Mouse (Mus musculus): ENCODE data around the gene Garnl3.

The Garnl3 gene

GRCm38 (mm10) chr2:33086671-33087363 is 44.6 kb downstream of the Garnl3 start:
- DNase-seq, result no peak

DNA sequence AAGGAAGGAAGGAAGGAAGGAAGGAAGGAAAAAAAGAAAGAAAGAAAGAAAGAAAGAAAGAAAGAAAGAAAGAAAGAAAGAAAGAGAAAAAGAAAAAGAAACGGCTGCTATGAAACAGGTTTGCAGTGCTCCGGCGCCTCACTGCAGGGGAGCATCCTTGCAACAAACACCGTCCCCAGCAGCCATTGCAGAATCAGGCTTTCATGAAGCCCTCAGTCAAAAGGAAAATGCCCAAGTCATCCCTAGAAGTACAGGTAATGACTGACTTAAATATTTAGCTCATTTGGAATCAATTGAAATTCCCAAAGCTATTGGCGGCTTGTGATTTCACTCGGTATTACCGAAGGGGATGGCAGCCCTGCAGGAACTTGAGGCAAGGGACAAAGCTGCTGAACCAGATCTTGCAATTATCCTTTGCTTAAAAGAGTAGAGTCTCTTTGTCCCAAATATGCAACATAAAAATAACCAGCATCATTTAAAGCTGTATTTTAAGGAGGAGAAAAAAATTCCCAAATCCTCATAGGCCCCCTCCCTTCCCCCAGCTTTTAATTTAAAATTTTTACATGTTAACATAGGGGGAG is 45.3 kb downstream of the Garnl3 start:
- no peak for DNase-seq

DNA sequence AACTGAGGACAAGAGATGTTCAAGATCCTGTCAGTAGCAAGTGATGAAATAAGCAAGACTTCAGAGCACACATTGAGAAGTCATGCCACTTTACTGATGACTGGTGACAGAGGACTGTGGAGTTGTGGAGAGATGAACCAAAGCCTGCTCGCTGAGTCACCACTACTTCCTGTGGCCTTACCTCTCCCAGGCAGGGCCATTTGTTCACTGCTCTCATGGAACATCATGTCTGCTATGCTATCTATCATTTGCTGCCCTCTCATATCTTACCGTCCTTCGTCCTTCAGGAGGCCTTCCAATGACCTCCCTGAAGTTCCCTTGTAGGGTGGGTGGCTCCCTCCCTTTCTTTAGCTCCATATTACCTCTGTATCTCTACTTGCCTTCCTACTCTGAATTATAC is 47.2 kb downstream of the Garnl3 start:
- DNase-seq, result no peak

DNA sequence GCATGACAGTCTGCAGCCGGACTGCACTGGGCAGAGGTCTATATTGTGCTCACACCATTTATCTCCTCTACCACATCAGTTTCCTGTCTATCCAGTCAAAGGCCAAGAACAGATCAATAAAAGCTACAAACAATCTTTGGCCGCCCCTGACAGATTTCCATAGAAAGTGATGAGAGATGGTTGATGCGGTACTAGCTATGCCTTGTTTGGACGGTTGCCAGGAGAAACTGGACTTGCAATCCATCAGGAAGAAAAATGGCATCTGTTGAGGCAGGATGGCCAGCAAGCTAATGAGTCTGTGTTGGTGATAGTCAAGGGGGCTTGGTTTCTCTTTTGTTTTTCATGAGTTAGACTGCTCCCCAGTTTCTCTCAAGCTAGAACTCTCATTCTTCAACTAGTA is 51.3 kb downstream of the Garnl3 start:
- no peak for DNase-seq

- DNase-seq, result no peak
Measured at GRCm38 (mm10) chr2:33077252-33077651, 54.2 kb downstream of the Garnl3 start.

DNA sequence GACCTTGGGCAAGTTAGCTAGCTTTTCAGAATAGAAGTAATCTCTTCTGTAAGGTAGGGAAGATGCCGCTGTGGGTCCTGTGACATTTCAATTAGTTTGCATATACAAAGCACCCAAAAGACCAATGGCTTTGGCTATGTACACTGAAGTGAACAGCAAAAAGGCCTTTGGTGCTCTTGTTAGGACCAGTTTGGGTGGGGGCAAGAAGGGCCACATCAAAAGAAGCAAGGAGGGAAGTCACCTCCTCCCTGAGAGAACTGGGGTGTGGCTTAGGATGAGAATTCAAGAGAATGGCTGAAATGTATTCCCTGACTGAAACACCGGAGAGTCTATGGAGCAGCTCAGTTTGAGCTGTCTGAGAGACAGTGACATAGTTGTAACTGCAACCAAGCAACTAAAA is 56.5 kb downstream of the Garnl3 start:
- no peak for DNase-seq

GRCm38 (mm10) chr2:33074188-33074587 is 57.3 kb downstream of the Garnl3 start:
- no peak for DNase-seq

DNA sequence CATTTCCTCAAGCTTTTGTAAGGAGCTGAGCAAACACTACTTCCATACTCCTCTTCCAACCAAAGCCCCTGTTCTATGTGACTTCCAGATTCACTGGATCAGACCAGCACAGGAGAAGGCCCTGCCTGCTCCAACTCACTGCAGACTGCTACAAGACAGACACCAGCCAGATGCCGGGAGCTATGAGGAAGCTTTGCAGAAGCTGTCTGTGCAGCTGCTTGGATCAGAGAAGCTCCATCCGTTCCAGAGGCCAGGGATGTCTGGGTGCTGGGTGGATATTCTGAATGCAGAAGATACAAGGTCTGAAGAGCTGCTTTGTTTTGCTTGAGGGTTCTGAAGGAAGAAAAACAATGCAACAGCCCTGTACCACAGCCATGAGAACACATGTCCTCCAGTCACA is 59.1 kb downstream of the Garnl3 start:
- DNase-seq, result no peak

- DNase-seq, result no peak
Measured at GRCm38 (mm10) chr2:33065610-33066009, 65.8 kb downstream of the Garnl3 start.

GRCm38 (mm10) chr2:33062744-33063143 is 68.7 kb downstream of the Garnl3 start:
- no peak for DNase-seq

DNA sequence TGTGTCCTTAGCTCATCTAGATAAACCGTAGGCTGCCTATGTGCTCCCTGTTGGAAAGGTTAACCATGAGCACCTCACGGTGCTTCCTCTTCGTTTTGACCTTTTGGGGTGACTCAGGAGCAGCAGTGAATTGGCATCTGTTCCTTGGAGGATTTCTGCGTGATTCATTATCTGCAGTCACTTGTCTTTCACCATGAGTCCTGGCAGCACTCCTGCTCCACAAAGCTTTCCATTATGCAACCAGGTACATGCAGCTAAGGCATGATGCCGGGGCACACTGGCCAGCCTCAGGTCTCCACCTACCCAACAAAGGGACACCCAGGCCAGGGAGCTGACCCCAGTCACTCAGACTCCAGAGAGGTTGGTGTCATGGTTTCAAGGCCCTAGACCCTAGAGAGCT is 72.5 kb downstream of the Garnl3 start:
- no peak for DNase-seq

- DNase-seq, result no peak
Measured at GRCm38 (mm10) chr2:33057514-33057913, 73.9 kb downstream of the Garnl3 start.

DNA sequence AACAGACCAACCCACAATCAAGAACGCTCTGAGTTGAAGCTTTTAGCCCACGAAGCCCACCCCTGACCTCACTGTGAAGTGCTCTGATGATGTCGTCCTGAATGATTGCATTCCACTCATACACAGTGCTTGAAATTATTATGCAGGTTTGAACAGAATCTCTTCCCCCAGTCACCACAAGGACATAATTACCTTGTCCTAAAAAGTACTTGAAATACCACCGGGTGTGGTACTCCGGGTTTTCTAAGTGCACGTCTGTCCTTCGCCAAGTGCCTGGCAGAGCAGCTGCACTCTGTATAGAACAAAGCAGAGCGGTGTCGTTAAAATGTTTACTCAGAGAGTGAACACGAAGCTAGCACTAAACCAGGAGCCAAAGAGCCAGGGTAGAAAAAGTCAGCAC is 77.5 kb downstream of the Garnl3 start:
- DNase-seq, result no peak

DNA sequence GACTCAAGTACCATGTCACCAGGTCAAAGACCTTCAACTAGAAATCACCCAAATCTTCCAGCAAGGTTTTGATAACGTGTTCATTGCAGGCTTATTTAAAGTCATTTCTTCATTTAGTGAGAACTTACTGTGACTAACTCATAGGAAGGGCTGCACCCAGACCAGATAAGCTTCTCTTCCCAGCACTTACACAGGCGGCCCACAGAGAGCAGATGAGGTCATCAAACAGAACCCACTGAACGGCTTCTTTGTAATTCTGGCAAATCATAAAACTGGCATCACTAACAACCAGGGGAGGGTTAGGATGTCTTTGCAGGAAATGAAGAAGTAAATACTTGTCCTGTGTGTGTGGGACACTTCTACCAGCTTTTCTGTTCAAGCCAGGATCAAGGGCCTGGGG is 84.1 kb downstream of the Garnl3 start:
- no peak for DNase-seq

- DNase-seq, result no peak
Measured at GRCm38 (mm10) chr2:33046919-33047318, 84.5 kb downstream of the Garnl3 start.

DNA sequence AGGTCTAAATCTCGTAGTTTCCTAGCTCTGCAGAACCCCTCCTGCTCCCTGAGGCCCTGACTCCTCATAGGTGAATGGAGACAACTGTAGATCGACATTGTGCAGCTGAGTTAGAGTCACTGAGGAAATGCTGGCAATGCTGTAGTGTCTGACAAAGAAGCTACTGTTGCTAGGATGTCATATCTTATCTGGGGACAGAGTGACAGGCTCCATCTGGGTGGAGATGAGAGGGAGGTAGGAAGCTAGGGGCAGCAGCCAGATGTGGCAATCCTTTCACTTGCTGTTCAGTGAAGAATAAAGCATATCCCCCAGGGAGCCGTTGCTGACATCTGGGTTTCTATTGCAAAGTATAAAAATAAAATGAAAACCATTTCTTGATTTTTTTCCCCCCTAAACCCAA is 85.6 kb downstream of the Garnl3 start:
- DNase-seq, result no peak

- no peak for DNase-seq
Measured at GRCm38 (mm10) chr2:33042781-33043180, 88.7 kb downstream of the Garnl3 start.

GRCm38 (mm10) chr2:33041571-33041970 is 89.9 kb downstream of the Garnl3 start:
- DNase-seq, result no peak

GRCm38 (mm10) chr2:33037429-33037828 is 94.0 kb downstream of the Garnl3 start:
- DNase-seq, result no peak

GRCm38 (mm10) chr2:33035297-33035696 is 96.2 kb downstream of the Garnl3 start:
- DNase-seq, result no peak

DNA sequence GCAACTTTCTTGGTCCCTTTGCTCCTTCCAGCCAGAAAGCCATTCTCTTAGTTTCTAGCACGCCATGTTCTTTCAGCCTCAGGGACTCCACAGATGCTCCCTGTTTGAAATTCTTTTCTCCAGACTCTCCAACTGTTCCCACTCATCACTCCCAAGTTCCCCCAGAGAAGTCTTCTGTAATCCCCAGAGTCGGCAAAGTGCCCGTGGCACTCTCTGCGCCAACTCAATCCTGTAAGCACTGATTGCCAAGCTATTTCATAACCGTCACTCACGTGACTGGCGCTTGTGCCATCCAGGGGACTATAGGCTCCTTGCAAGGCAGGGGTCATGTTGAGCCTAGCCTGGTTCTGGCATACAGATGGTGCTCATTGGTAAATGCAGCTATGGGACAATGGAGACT is 98.2 kb downstream of the Garnl3 start:
- DNase-seq, result no peak

- no peak for DNase-seq
Measured at GRCm38 (mm10) chr2:33032391-33033062, 98.9 kb downstream of the Garnl3 start.

DNA sequence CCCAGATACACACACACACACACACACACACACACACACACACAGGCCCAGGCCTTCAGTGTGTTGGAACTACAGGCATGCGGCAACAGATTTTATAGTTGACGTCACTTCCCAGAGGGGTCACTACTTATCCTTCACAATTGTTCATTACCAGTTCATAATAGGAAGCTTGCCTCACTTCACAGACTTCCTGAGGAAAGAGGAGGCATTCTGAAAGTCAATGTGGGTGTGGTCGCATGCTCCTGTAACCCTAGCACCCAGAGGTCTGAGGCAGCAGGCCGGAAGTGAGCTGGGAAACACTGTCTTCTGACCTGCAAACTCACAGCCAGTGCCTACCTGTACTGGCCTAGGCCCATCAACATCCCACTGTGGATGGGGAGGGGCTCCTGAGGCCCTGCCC is 106.4 kb downstream of the Garnl3 start:
- peak; percentile 13 to 15 for DNase-seq

- no peak for DNase-seq
Measured at GRCm38 (mm10) chr2:33024564-33024963, 106.9 kb downstream of the Garnl3 start.

All from spleen, adult 18-20 months (tissue).